Mouse (Mus musculus) lung, postnatal 0 days (tissue): ENCODE data around the gene Yipf2. TPM values are rescaled to one million over a fixed set of nuclear protein-coding genes. Genes with fewer than 3 reads are reported as not detected.
"Not testable (repeated sequence)": the region's sequence is repeated elsewhere in the genome, so short reads cannot be mapped to it uniquely, and the experiment has no call there.

Experiments
- ATAC-seq: fragments of 200-750 bp; cut with Nextera tagmentation; 2 replicates; pipeline ENCODE4 v1.8.0; 2017; ENCODE audit warnings: moderate library complexity
- DNase-seq: peaks from one replicate; pipeline ENCODE4 v3.0.0-alpha.2; 2016; ENCODE audit warnings: low spot score
- H3K27ac ChIP-seq: fragments of 300-500 bp; sonication (generic); 2 replicates; pipeline ENCODE4 v1.5.1; 2014; ENCODE audit warnings: antibody characterized with exemption, mild to moderate bottlenecking, low read length, mixed read lengths
- H3K27me3 ChIP-seq: fragments of 300-500 bp; sonication (generic); replicated peaks from 2 replicates; pipeline ENCODE4 v1.6.1; 2014; ENCODE audit warnings: low read length, mixed read lengths; ENCODE audit not compliant: insufficient read depth
- H3K36me3 ChIP-seq: fragments of 300-500 bp; sonication (generic); 2 replicates; pipeline ENCODE4 v1.6.1; 2014; ENCODE audit warnings: low read length, mixed read lengths; ENCODE audit not compliant: insufficient read depth
- H3K4me1 ChIP-seq: fragments of 300-500 bp; sonication (generic); 2 replicates; pipeline ENCODE4 v1.6.1; 2014; ENCODE audit warnings: antibody characterized with exemption, low read depth, low read length, mixed read lengths; ENCODE audit not compliant: insufficient read depth
- H3K4me2 ChIP-seq: fragments of 300-500 bp; sonication (generic); replicated peaks from 2 replicates; pipeline ENCODE4 v1.6.1; 2014; ENCODE audit warnings: low read depth, mild to moderate bottlenecking, low read length, moderate library complexity, mixed read lengths
- H3K4me3 ChIP-seq: fragments of 300-500 bp; sonication (generic); 2 replicates; pipeline ENCODE4 v1.5.1; 2014; ENCODE audit warnings: low read depth, low read length
- H3K9ac ChIP-seq: fragments of 300-500 bp; sonication (generic); replicated peaks from 2 replicates; pipeline ENCODE4 v1.6.1; 2014; ENCODE audit warnings: low read depth, mild to moderate bottlenecking
- H3K9me3 ChIP-seq: fragments of 300-500 bp; sonication (generic); 2 replicates; pipeline ENCODE4 v1.6.1; 2016; ENCODE audit warnings: low read length, mixed read lengths
- CTCF ChIP-seq: IDR thresholded peaks from 2 replicates; pipeline ENCODE4 v1.5.1; 2016; ENCODE audit warnings: antibody characterized with exemption, mild to moderate bottlenecking
- EP300 ChIP-seq: IDR thresholded peaks from 2 replicates; pipeline ENCODE4 v1.6.1; 2016; ENCODE audit warnings: antibody characterized with exemption, mild to moderate bottlenecking, control low read depth
- WGBS: fragments of 180-500 bp; shearing (Covaris S2); extraction: QIAGEN DNeasy Blood & Tissue Kit; methylation state at CpG from one replicate; pipeline ENCODE4 v1.1.7; 2014; 5-methylcytosine and 5-hydroxymethylcytosine counted together
- polyA plus RNA-seq: library from polyadenylated mRNA; unstranded; fragments of >200 nt; fragmentation: Nextera tagmentation; extraction: Ambion mirVana; gene quantifications from 2 replicates; pipeline ENCODE4 v1.2.1, GENCODE M21; 2015

Gene Yipf2
- polyA plus RNA-seq, 1 experiment from 2014 or later, result 28.3 TPM

- Histone ChIP-seq H3K4me3 (no peak overlapping the region), H3K27me3 (no peaks in the 10 kb centered on the region), H3K9me3 (no peaks in the 10 kb centered on the region), H3K4me2 (no peak overlapping the region), H3K9ac (no peak overlapping the region), H3K4me1 (no peaks in the 10 kb centered on the region), H3K36me3 (no peaks in the 10 kb centered on the region), H3K27ac (no peak overlapping the region)
- whole genome bisulfite sequencing, result 48% methylated on average over 10 of the region's 10 CpGs
- TF ChIP-seq CTCF (peak; percentile 87), EP300 (no peak)
- peak; percentile 90 for DNase-seq
- ATAC-seq, result peak; percentile 78
Observed at GRCm38 (mm10) chr9:21601722-21602399, 9.2 kb upstream of the Yipf2 start.

- DNase-seq, result no peak
Observed at GRCm38 (mm10) chr9:21601073-21601472, 8.4 kb upstream of the Yipf2 start.

GRCm38 (mm10) chr9:21600186-21600585 is 7.6 kb upstream of the Yipf2 start:
- no peaks in the 10 kb centered on the region for H3K27me3 ChIP-seq
- no peaks in the 10 kb centered on the region for H3K36me3 ChIP-seq
- no peak overlapping the region for H3K9ac ChIP-seq
- H3K9me3 ChIP-seq, result no peaks in the 10 kb centered on the region
- 68% methylated on average over 3 of the region's 3 CpGs for WGBS
- no peak for TF ChIP-seq EP300
- no peak overlapping the region for H3K4me2 ChIP-seq
- H3K27ac ChIP-seq, result no peak overlapping the region
- ATAC-seq (no peak), DNase-seq (no peak)
- no peaks in the 10 kb centered on the region for H3K4me1 ChIP-seq
- no peak overlapping the region for H3K4me3 ChIP-seq

More at GRCm38 (mm10) chr9:21601073-21601472, 8.4 kb upstream of the Yipf2 start:
- H3K27ac ChIP-seq, result no peak overlapping the region
- H3K4me1 ChIP-seq, result no peaks in the 10 kb centered on the region
- 64% methylated on average over 2 of the region's 2 CpGs for WGBS
- ATAC-seq, result no peak
- H3K9ac ChIP-seq, result no peak overlapping the region
- no peaks in the 10 kb centered on the region for H3K9me3 ChIP-seq
- H3K4me3 ChIP-seq, result no peak overlapping the region
- TF ChIP-seq CTCF, result no peak
- TF ChIP-seq EP300, result no peak
- no peaks in the 10 kb centered on the region for H3K36me3 ChIP-seq
- H3K27me3 ChIP-seq, result no peaks in the 10 kb centered on the region
- no peak overlapping the region for H3K4me2 ChIP-seq

GRCm38 (mm10) chr9:21598198-21598597 is 5.6 kb upstream of the Yipf2 start:
- 24% methylated on average over 2 of the region's 2 CpGs for whole genome bisulfite sequencing

GRCm38 (mm10) chr9:21594838-21595237 is 2.2 kb upstream of the Yipf2 start:
- DNase-seq, result no peak
- Histone ChIP-seq H3K4me2 (no peak overlapping the region), H3K9ac (no peak overlapping the region), H3K4me1 (0 out of 2 replicates have a peak, but pooled peaks cover 6% of the 10 kb centered on the region), H3K27me3 (no peaks in the 10 kb centered on the region), H3K4me3 (no peak overlapping the region), H3K36me3 (0 out of 2 replicates have a peak, but pooled peaks cover under 1% of the 10 kb centered on the region), H3K27ac (no peak overlapping the region), H3K9me3 (no peaks in the 10 kb centered on the region)
- ATAC-seq, result no peak
- TF ChIP-seq EP300, result no peak
- TF ChIP-seq CTCF, result no peak
- 82% methylated on average over 2 of the region's 2 CpGs for WGBS

More at GRCm38 (mm10) chr9:21598198-21598597, 5.6 kb upstream of the Yipf2 start:
- H3K9ac ChIP-seq, result no peak overlapping the region
- TF ChIP-seq EP300, result no peak
- TF ChIP-seq CTCF, result peak; percentile 43
- DNase-seq (no peak), ATAC-seq (no peak)
- no peak overlapping the region for H3K4me2 ChIP-seq
- no peaks in the 10 kb centered on the region for H3K36me3 ChIP-seq
- no peaks in the 10 kb centered on the region for H3K9me3 ChIP-seq
- H3K4me3 ChIP-seq, result no peak overlapping the region
- no peaks in the 10 kb centered on the region for H3K27me3 ChIP-seq
- H3K27ac ChIP-seq, result no peak overlapping the region
- 0 out of 2 replicates have a peak, but pooled peaks cover 6% of the 10 kb centered on the region for H3K4me1 ChIP-seq

GRCm38 (mm10) chr9:21594350-21594749 is 1.7 kb upstream of the Yipf2 start:
- not testable (repeated sequence) for H3K9me3 ChIP-seq, H3K27ac ChIP-seq, H3K4me2 ChIP-seq, H3K9ac ChIP-seq, H3K4me1 ChIP-seq, DNase-seq, H3K4me3 ChIP-seq, H3K36me3 ChIP-seq, H3K27me3 ChIP-seq, ATAC-seq
- 86% methylated on average over 8 of the region's 8 CpGs for WGBS
